Mouse (Mus musculus): ENCODE results near the gene Armh2. TPM values are rescaled to one million over a fixed set of nuclear protein-coding genes. Genes with fewer than 3 reads are reported as not detected.

The Armh2 gene
- not detected for total RNA-seq (2021)
- long read RNA-seq, experiment 1, result 0 reads
- long read RNA-seq, experiment 2, result 0 reads

GRCm38 (mm10) chr13:24741028-24741427 is at the start of gene Armh2:
Gene Armh2 (plus strand): TSS chr13:24741232.
- TF ChIP-seq CTCF (IDR thresholded peaks at IDR 0.05), result no peak
- Histone ChIP-seq H3K4me3 (no peak within 1 kb of the TSS), H3K27ac (no peak within 1 kb of the TSS)
- no peak for DNase-seq
- intact Hi-C loops (cut with DNase I), result no loop called here

DNA sequence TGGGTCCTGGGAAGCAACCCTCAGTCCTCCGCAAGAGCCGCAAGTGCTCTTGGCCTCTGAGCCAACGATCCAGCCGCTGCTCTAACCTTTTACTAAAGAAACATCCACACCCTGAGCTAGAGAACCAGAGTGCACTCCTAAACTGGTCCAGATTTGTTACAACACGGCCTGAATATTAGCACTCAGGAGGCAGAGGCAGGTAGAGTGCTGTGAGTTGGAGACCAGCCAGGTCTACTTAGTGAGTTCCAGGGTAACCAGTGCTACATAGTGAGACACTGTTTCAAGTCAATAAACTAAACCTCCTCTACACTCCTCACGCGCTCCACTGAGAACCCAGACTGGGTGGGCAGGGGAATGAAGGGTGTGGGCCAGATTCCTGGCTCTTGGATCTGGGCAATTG is 47.7 kb upstream of the Armh2 start:
- H3K4me3 ChIP-seq, result no peak overlapping the region
- intact Hi-C loops (cut with DNase I), result no loop called here
- H3K27ac ChIP-seq, result no peak overlapping the region
- TF ChIP-seq CTCF (IDR thresholded peaks at IDR 0.05), result no peak
- DNase-seq, result no peak

- DNase-seq, result no peak
- TF ChIP-seq CTCF (IDR thresholded peaks at IDR 0.05), result no peak
These were observed 42.3 kb upstream of the Armh2 start for GRCm38 (mm10) chr13:24698746-24699145.

GRCm38 (mm10) chr13:24702128-24702527 is 38.9 kb upstream of the Armh2 start:
- intact Hi-C loops (cut with DNase I), result no loop called here
- no peak overlapping the region for H3K4me3 ChIP-seq
- TF ChIP-seq CTCF (IDR thresholded peaks at IDR 0.05), result no peak
- no peak overlapping the region for H3K27ac ChIP-seq
- no peak for DNase-seq

More at GRCm38 (mm10) chr13:24698746-24699145, 42.3 kb upstream of the Armh2 start:
- intact Hi-C loops (cut with DNase I), result no loop called here
- Histone ChIP-seq H3K4me3 (no peak overlapping the region), H3K27ac (no peak overlapping the region)

GRCm38 (mm10) chr13:24709656-24710396 is 31.2 kb upstream of the Armh2 start:
- Histone ChIP-seq H3K27ac (no peak overlapping the region), H3K4me3 (no peak overlapping the region)
- TF ChIP-seq CTCF (IDR thresholded peaks at IDR 0.05), result no peak
- intact Hi-C loops (cut with DNase I), result no loop called here
- DNase-seq, result no peak

DNA sequence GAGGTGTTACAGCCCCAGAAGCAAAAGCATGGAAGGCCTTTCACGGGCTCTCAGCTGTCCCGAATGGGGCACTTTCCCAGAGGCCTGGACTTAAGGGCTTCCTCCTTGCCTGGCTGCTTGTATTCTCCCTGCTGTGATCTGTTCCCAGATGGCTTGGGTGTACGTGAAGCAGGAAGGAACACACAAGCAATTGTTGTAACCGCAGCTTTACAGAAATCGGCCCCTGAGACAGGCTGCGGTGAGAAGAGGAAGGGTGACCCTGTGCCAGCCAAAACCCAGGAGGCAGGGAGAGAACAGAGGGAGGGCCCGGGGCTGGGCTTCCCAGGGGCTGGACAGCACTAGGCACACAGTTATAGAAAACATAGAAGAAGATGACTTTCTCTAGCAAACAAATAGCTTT is 30.1 kb upstream of the Armh2 start:
- DNase-seq, result no peak
- intact Hi-C loops (cut with DNase I), result no loop called here
- TF ChIP-seq CTCF (IDR thresholded peaks at IDR 0.05), result no peak
- Histone ChIP-seq H3K27ac (peak overlapping the region; percentile 51), H3K4me3 (no peak overlapping the region)

DNA sequence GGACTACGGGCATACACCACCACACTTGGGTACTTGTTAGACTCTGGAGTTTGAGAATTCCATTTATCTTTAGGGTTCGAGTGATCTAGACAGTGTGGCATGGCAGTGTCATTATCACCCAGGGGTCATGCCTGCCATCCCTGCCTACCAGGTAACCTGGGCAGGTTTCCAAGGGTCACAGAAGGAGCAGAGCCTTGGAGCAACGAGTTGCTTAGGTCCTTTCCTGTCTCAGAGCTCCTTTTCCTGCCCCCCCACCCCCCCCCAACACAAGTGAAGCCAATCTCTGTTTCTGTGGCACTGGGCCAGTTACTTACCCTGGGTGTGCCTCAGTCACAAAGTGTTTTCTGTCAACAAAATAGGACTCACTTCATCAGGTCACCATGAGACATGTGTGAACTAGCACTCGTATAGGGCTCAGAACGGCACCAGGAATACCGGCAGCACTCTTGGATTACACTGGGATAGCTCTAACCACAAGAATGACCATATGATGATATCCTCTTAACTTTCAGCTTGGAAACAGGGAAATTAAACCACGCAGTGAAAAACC is 28.4 kb upstream of the Armh2 start:
- intact Hi-C loops (cut with DNase I), result no loop called here

GRCm38 (mm10) chr13:24713434-24714000 is 27.5 kb upstream of the Armh2 start:
- TF ChIP-seq CTCF (IDR thresholded peaks at IDR 0.05), result peak; percentile 92
- Histone ChIP-seq H3K27ac (peak overlapping the region; percentile 56; the same call in 1 of the 2 replicates), H3K4me3 (peak overlapping the region; percentile 60)
- intact Hi-C loops (cut with DNase I), result no loop called here
- DNase-seq, result peak; percentile 87

More for the DNA sequence above, 28.4 kb upstream of the Armh2 start:
- no peak for DNase-seq
- TF ChIP-seq CTCF (IDR thresholded peaks at IDR 0.05), result no peak
- H3K27ac ChIP-seq, result peak overlapping the region; percentile 56
- H3K4me3 ChIP-seq, result no peak overlapping the region

GRCm38 (mm10) chr13:24714360-24714885 is 26.6 kb upstream of the Armh2 start:
- intact Hi-C loops (cut with DNase I), result no loop called here
- Histone ChIP-seq H3K27ac (no peak overlapping the region), H3K4me3 (no peak overlapping the region)
- DNase-seq, result no peak
- TF ChIP-seq CTCF (IDR thresholded peaks at IDR 0.05), result no peak

- Histone ChIP-seq H3K4me3 (no peak overlapping the region), H3K27ac (no peak overlapping the region)
- DNase-seq, result no peak
- intact Hi-C loops (cut with DNase I), result no loop called here
- TF ChIP-seq CTCF (IDR thresholded peaks at IDR 0.05), result no peak
These were observed 25.4 kb upstream of the Armh2 start for GRCm38 (mm10) chr13:24715601-24716000.

DNA sequence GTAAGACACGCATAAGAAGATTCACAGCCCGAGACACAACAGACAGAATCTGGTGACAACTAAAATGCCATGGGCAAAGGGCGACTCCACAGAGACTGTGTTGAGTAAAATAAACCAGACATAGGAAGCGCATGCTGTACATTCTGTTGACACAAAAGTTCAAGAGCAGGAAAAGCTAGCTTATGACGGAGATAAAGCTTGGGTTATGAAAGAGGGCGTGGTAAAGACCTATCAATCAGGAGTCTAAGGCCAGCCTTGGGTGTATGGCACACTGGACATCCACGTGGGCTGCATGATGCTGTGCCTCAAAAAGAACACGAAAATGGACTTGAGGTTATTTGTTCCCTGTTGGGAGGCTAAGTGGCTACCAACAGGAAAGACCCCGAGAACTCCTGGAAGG is 24.6 kb upstream of the Armh2 start:
- intact Hi-C loops (cut with DNase I), result no loop called here
- Histone ChIP-seq H3K27ac (no peak overlapping the region), H3K4me3 (no peak overlapping the region)
- DNase-seq, result no peak
- no peak for TF ChIP-seq CTCF (IDR thresholded peaks at IDR 0.05)

DNA sequence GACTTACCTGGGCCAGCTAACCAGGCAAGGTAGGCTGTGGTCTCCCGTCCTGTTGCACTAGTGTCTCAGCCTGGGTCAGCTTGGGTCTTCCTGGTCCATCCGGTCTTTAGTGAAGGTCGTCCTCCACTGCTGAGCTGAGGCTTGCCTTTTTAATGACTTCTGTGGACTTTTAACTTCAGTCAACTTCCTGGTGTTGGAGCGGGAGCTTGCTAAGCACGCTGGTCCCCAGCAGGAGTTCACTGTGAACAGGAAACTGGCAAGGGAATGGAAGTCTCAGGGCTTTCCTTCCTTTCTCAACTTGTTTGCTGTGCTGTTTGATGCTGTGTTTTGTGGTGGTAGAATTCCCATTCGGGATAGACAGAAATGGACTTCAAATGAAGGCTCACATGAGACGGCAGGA is 23.4 kb upstream of the Armh2 start:
- Histone ChIP-seq H3K4me3 (no peak overlapping the region), H3K27ac (no peak overlapping the region)
- TF ChIP-seq CTCF (IDR thresholded peaks at IDR 0.05), result no peak
- no peak for DNase-seq
- intact Hi-C loops (cut with DNase I), result no loop called here

DNA sequence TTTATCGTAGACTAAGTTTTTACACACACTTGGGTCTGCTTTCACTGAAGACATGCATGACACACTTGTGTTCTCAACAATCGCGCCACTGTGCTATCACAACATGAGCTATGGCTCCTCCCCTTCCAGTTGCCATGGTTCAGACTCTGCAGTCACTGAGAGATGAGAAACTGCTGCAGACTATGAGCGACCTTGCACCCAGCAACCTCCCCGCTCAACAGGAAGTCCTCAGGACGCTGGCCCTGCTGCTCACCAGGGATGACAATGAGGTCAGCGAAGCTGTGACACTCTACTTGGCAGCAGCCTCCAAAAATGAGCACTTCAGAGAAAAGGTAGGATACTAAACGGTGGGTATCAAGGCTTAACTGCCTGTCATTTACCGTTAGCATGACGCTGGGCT is 19.5 kb upstream of the Armh2 start:
- DNase-seq, result no peak
- intact Hi-C loops (cut with DNase I), result no loop called here
- Histone ChIP-seq H3K4me3 (no peak overlapping the region), H3K27ac (no peak overlapping the region)
- TF ChIP-seq CTCF (IDR thresholded peaks at IDR 0.05), result no peak

All from gastrocnemius, adult 2 months (tissue).